In the genomic region with DNA sequence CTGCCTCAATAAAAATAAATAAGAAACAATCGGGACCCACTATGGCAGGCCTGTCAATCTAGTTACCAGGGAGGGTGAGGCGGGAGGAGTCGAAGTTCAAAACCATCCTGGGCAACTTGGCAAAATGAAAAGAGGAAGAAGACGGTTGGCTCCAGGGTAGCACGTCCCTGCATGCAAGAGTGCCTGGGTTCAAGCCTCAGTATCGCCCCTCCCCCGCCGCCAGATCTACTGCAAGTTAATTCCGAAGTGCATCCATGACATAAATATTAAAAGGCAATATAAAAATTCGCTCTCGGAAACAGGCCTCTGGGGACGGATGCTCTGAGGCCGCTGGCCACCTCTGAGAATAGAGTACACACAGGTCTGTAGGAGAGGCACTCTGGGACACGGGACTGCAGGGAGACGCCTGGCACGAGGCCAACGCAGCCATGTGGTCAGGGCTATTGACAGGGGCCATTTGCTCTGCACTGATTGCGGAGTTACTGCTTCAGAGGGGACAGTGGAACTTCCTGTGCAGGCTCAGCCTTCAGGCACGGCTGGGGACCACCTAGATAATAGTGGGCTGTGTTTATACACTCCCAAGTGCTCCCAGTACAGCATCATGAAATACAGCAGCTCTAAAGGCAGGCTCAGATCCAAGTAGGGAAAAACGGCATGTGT, we compare ENCODE assay signal across 7 mouse cellular contexts. TPM values are rescaled to one million over a fixed set of nuclear protein-coding genes. Genes with fewer than 3 reads are reported as not detected.
A peak's percentile ranks its signal among the peaks of the same experiment; 100 is the strongest.
DNase-seq lines count a peak whose midpoint lies in the region; ATAC-seq and TF ChIP-seq lines count a peak whose summit lies in the region.

No protein-coding gene starts in this region.

- H3K4me2 ChIP-seq in forebrain, embryonic 11.5 days (ENCODE audit: low read depth, low read length, severe bottlenecking) = no peak overlapping the region
- peak overlapping the region; percentile 37 for H3K4me2 ChIP-seq in hindbrain, embryonic 16.5 days (ENCODE audit: low read length)
- H3K4me2 ChIP-seq in liver, embryonic 11.5 days = peak overlapping the region; percentile 19
- peak overlapping the region; percentile 29 for H3K4me2 ChIP-seq in midbrain, postnatal 0 days (ENCODE audit: low read depth, low read length, poor library complexity, severe bottlenecking)

- no peaks in the 10 kb centered on the region for H3K27me3 ChIP-seq in forebrain, embryonic 11.5 days (ENCODE audit: control insufficient read depth, insufficient read depth, low read length)
- H3K27me3 ChIP-seq in hindbrain, embryonic 16.5 days (replicated peaks; ENCODE audit: control insufficient read depth, insufficient read depth, low read length) = no peaks in the 10 kb centered on the region
- no peaks in the 10 kb centered on the region for H3K27me3 ChIP-seq in liver, embryonic 11.5 days (replicated peaks; ENCODE audit: control insufficient read depth, insufficient read depth, low read length)
- no peaks in the 10 kb centered on the region for H3K27me3 ChIP-seq in midbrain, postnatal 0 days (ENCODE audit: insufficient read depth, low read length)

- peak; percentile 60 to 70 for DNase-seq in B cell, adult 2 months
- peak; percentile 75 for DNase-seq in adrenal gland, adult 2 months
- DNase-seq in forebrain, embryonic 11.5 days (ENCODE audit: low spot score) = peak; percentile 72
- peak; percentile 58 for DNase-seq in liver, embryonic 11.5 days (ENCODE audit: low spot score)
- DNase-seq in midbrain, postnatal 0 days (ENCODE audit: low spot score) = peak; percentile 68

- WGBS in forebrain, embryonic 11.5 days = 59% methylated on average over 20 of the region's 20 CpGs
- 23% methylated on average over 20 of the region's 20 CpGs for WGBS in hindbrain, embryonic 16.5 days
- 45% methylated on average over 20 of the region's 20 CpGs for WGBS in liver, embryonic 11.5 days
- 25% methylated on average over 20 of the region's 20 CpGs for WGBS in midbrain, postnatal 0 days

- no peak overlapping the region; the same call in 1 of the 2 replicates for H3K9ac ChIP-seq in forebrain, embryonic 11.5 days (ENCODE audit: low read length)
- peak overlapping the region; percentile 47 for H3K9ac ChIP-seq in hindbrain, embryonic 16.5 days (ENCODE audit: low read depth, low read length)
- H3K9ac ChIP-seq in liver, embryonic 11.5 days (ENCODE audit: low read depth, low read length) = no peak overlapping the region
- no peak overlapping the region; the same call in 1 of the 2 replicates for H3K9ac ChIP-seq in midbrain, postnatal 0 days (replicated peaks; ENCODE audit: low read length, poor library complexity, severe bottlenecking)

- H3K4me1 ChIP-seq in forebrain, embryonic 11.5 days (replicated peaks; ENCODE audit: control insufficient read depth, insufficient read depth, low read length) = peaks cover 38% of the 10 kb centered on the region
- peaks cover 58% of the 10 kb centered on the region for H3K4me1 ChIP-seq in hindbrain, embryonic 16.5 days (ENCODE audit: control insufficient read depth, insufficient read depth, low read depth, low read length)
- peaks cover 84% of the 10 kb centered on the region for H3K4me1 ChIP-seq in liver, embryonic 11.5 days (replicated peaks; ENCODE audit: control insufficient read depth, insufficient read depth, low read length)
- H3K4me1 ChIP-seq in midbrain, postnatal 0 days (ENCODE audit: insufficient read depth, low read length) = peaks cover 51% of the 10 kb centered on the region

- no peak for TF ChIP-seq CTCF in midbrain, postnatal 0 days (IDR thresholded peaks at IDR 0.05)

- no peaks in the 10 kb centered on the region for H3K9me3 ChIP-seq in forebrain, embryonic 11.5 days (ENCODE audit: control insufficient read depth, low read length)
- no peaks in the 10 kb centered on the region for H3K9me3 ChIP-seq in hindbrain, embryonic 16.5 days (ENCODE audit: control insufficient read depth, low read length)
- no peaks in the 10 kb centered on the region for H3K9me3 ChIP-seq in liver, embryonic 11.5 days (ENCODE audit: control insufficient read depth, low read length)
- no peaks in the 10 kb centered on the region for H3K9me3 ChIP-seq in midbrain, postnatal 0 days (ENCODE audit: low read length)

- H3K36me3 ChIP-seq in forebrain, embryonic 11.5 days (ENCODE audit: control insufficient read depth, insufficient read depth, low read length) = no peaks in the 10 kb centered on the region
- H3K36me3 ChIP-seq in hindbrain, embryonic 16.5 days (ENCODE audit: control insufficient read depth, insufficient read depth, low read length) = peaks cover 5% of the 10 kb centered on the region; the same call in 1 of the 2 replicates
- H3K36me3 ChIP-seq in liver, embryonic 11.5 days (ENCODE audit: control insufficient read depth, insufficient read depth, low read length) = peaks cover 3% of the 10 kb centered on the region
- peaks cover 11% of the 10 kb centered on the region; the same call in 1 of the 2 replicates for H3K36me3 ChIP-seq in midbrain, postnatal 0 days (ENCODE audit: insufficient read depth, low read length)

- no peak overlapping the region for H3K4me3 ChIP-seq in forebrain, embryonic 11.5 days (ENCODE audit: low read depth, low read length)
- H3K4me3 ChIP-seq in hindbrain, embryonic 16.5 days (ENCODE audit: low read length) = no peak overlapping the region
- H3K4me3 ChIP-seq in liver, embryonic 11.5 days (ENCODE audit: low read depth, low read length) = no peak overlapping the region
- H3K4me3 ChIP-seq in midbrain, postnatal 0 days (ENCODE audit: low read depth, low read length) = no peak overlapping the region

- peak overlapping the region; percentile 46 for H3K27ac ChIP-seq in forebrain, embryonic 11.5 days (ENCODE audit: low read depth, low read length)
- peak overlapping the region; percentile 31; the same call in 1 of the 2 replicates for H3K27ac ChIP-seq in hindbrain, embryonic 16.5 days (ENCODE audit: low read depth, low read length)
- H3K27ac ChIP-seq in liver, embryonic 11.5 days (ENCODE audit: low read depth, low read length) = peak overlapping the region; percentile 49
- 0 out of 2 replicates have a peak overlapping the region, but pooled peaks have one; percentile 12 for H3K27ac ChIP-seq in midbrain, postnatal 0 days (ENCODE audit: low read depth, low read length)

- ATAC-seq in forebrain, embryonic 11.5 days (replicated peaks; ENCODE audit: low FRiP score) = peak; percentile 54
- ATAC-seq in hindbrain, embryonic 16.5 days = peak; percentile 62
- ATAC-seq in liver, embryonic 11.5 days (replicated peaks; ENCODE audit: low FRiP score) = peak; percentile 37
- ATAC-seq in midbrain, postnatal 0 days (ENCODE audit: low FRiP score) = peak; percentile 50
- ATAC-seq in megakaryocyte progenitor cell, adult 5-6 weeks (replicated peaks; ENCODE audit: poor library complexity) = no peak

RNA-seq across cellular contexts. Expression of a gene that starts 8.9 kb away (rescaled TPM):
- total RNA-seq in adrenal gland, adult 2 months (2021) = 10 to 100 TPM; 45.4 to 50.4 TPM
- polyA plus RNA-seq in adrenal gland, adult 2 months (2012; rRNA removed) = 156 TPM in 2 replicates
- 167 and 251 TPM in 2 replicates for polyA plus RNA-seq in forebrain, embryonic 11.5 days (2014; fragmentation: Nextera tagmentation; extraction: Ambion mirVana)
- polyA plus RNA-seq in hindbrain, embryonic 16.5 days (2015; fragmentation: Nextera tagmentation; extraction: Ambion mirVana) = 112 and 127 TPM in 2 replicates
- 132 and 155 TPM in 2 replicates for polyA plus RNA-seq in liver, embryonic 11.5 days (2014; fragmentation: Nextera tagmentation; extraction: Ambion mirVana)
- 223 and 238 TPM in 2 replicates for total RNA-seq in midbrain, postnatal 0 days (2014; rRNA removed)
- 112 and 119 TPM in 2 replicates for polyA plus RNA-seq in midbrain, postnatal 0 days (2015; fragmentation: Nextera tagmentation; extraction: Ambion mirVana)
- 88.7 and 123 TPM in 2 replicates for total RNA-seq in megakaryocyte progenitor cell, adult 5-6 weeks (2015)
- 101 and 127 TPM in 2 replicates for total RNA-seq in megakaryocyte progenitor cell, adult 5-6 weeks (2017)

RNA-seq across cellular contexts. Expression of a gene that starts 30.6 kb away (rescaled TPM):
- 10 to 100 TPM in 1 of 2 experiments, 1 to 10 TPM in 1; 4.3 to 11.3 TPM for total RNA-seq in adrenal gland, adult 2 months (2021)
- polyA plus RNA-seq in adrenal gland, adult 2 months (2012; rRNA removed) = 19.8 and 25.5 TPM in 2 replicates
- 7.3 and 9.9 TPM in 2 replicates for polyA plus RNA-seq in forebrain, embryonic 11.5 days (2014; fragmentation: Nextera tagmentation; extraction: Ambion mirVana)
- polyA plus RNA-seq in hindbrain, embryonic 16.5 days (2015; fragmentation: Nextera tagmentation; extraction: Ambion mirVana) = 20.3 and 20.5 TPM in 2 replicates
- 9.1 TPM in 2 replicates for polyA plus RNA-seq in liver, embryonic 11.5 days (2014; fragmentation: Nextera tagmentation; extraction: Ambion mirVana)
- total RNA-seq in midbrain, postnatal 0 days (2014; rRNA removed) = 28.2 and 31.0 TPM in 2 replicates
- polyA plus RNA-seq in midbrain, postnatal 0 days (2015; fragmentation: Nextera tagmentation; extraction: Ambion mirVana) = 19.5 and 21.0 TPM in 2 replicates
- total RNA-seq in megakaryocyte progenitor cell, adult 5-6 weeks (2015) = 1.2 and 2.2 TPM in 2 replicates
- 3.3 and 8.0 TPM in 2 replicates for total RNA-seq in megakaryocyte progenitor cell, adult 5-6 weeks (2017)

RNA-seq across cellular contexts. Expression of a gene that starts 53.2 kb away (rescaled TPM):
- 10 to 100 TPM in 1 of 2 experiments, 1 to 10 TPM in 1; 8.4 to 12.7 TPM for total RNA-seq in adrenal gland, adult 2 months (2021)
- 13.0 and 13.2 TPM in 2 replicates for polyA plus RNA-seq in adrenal gland, adult 2 months (2012; rRNA removed)
- polyA plus RNA-seq in forebrain, embryonic 11.5 days (2014; fragmentation: Nextera tagmentation; extraction: Ambion mirVana) = 12.6 and 13.4 TPM in 2 replicates
- polyA plus RNA-seq in hindbrain, embryonic 16.5 days (2015; fragmentation: Nextera tagmentation; extraction: Ambion mirVana) = 11.4 and 13.4 TPM in 2 replicates
- polyA plus RNA-seq in liver, embryonic 11.5 days (2014; fragmentation: Nextera tagmentation; extraction: Ambion mirVana) = 9.5 and 10.3 TPM in 2 replicates
- total RNA-seq in midbrain, postnatal 0 days (2014; rRNA removed) = 18.5 and 20.4 TPM in 2 replicates
- polyA plus RNA-seq in midbrain, postnatal 0 days (2015; fragmentation: Nextera tagmentation; extraction: Ambion mirVana) = 6.7 and 7.4 TPM in 2 replicates
- total RNA-seq in megakaryocyte progenitor cell, adult 5-6 weeks (2015) = 2.6 TPM in 2 replicates
- total RNA-seq in megakaryocyte progenitor cell, adult 5-6 weeks (2017) = 3.8 and 4.2 TPM in 2 replicates
